Mouse (Mus musculus) G1E-ER4 (cell line): ENCODE data around the gene Gm45837. TPM values are rescaled to one million over a fixed set of nuclear protein-coding genes. Genes with fewer than 3 reads are reported as not detected.

Source experiments
- GATA1 ChIP-seq: IDR thresholded peaks from one replicate; pipeline ENCODE4 v1.8.0; 2012; ENCODE audit warnings: low read length, inconsistent platforms
- polyA plus RNA-seq: library from polyadenylated mRNA; stranded (reverse); fragments of >175 nt; gene quantifications from 2 replicates; pipeline ENCODE4 v1.2.3, GENCODE M21; 2012

Gene Gm45837
- polyA plus RNA-seq, 1 experiment, result not detected

DNA sequence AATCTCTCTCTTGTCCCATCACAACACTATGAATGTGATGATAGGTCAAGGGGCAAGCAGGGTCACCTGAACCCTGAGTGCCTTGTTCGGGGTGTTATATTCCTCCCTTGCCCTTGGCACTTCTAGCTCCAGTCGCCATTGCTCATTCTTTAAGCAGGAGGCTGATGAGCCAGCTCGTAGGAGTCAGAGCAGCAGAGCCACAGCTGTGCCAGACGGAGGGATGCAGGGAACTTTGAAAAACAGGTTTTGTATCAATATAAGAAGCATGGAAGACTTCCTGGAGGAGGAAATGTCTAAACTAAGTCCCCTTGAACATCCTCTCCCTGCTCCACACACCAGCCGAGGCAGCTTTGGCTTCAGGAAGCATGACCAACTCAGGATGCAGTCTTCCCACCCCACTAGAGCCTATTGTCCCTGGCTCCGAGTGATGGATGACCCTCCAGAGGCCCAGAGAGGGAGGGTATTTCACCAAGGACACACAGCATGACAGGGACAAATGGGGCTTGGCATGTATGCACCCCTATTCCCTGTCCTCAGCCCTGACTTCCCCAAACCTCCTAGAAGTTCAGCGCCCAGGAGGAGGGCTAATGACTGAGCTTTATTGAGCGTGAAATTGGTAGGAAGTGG lies 71.3 kb downstream of the Gm45837 start:
- no peak for TF ChIP-seq GATA1

DNA sequence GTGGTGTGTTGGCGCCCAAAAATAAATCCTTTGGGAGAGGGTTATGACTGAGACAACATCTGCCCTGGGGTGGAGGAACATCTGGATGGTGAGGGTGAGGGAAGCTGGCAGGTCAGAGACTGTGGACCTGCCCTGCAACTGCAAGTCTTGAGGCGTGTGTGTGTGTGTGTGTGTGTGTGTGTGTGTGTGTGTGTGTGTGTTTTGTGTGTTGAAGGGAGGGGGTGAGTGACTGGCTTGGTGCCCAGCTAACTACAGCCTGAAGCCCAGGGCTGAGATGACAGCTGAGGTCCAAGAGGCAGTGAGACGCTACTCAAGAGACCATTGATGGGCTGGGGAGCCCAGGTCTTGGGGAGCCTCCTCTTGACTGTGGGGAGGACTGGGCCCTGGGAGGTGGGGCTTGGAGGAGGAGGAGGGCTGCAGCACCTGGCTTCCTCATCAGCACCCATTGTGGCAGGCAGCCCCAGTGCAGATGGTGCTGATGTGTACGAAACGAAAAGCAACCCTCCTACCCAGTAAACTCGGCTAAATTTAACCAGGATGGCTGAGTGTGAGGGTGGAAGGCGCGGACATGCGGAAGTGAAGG lies 71.9 kb downstream of the Gm45837 start:
- no peak for TF ChIP-seq GATA1

DNA sequence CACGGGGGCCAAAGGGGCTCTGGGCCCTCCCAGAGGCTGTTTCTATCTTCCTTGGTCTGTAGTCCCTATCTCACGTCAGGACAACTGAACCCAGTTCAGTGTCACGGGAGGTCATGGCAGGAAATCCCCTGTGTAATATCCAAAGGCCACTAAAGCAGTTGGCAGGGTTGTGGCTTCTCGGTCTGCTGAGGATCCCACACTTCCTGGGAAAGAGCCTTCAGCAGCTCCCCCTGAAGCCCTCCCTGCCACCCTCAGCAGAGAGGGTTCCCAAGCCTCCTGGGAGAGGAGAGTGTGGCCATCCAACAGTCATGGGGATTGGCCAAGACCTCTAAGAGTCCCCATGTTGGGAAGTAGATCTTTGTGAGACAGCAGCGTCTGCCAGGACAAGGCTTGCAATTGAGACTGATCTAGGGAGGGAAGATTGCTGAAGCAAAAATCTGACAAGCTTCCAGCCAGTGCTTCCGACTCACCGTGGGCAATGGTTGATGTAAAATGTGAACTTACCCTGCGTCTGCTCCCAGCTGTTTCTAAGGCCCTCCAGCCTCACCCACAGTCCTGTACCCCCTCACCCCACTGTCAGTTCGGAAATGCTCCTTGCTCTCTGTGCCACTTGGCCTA lies 72.9 kb downstream of the Gm45837 start:
- no peak for TF ChIP-seq GATA1

DNA sequence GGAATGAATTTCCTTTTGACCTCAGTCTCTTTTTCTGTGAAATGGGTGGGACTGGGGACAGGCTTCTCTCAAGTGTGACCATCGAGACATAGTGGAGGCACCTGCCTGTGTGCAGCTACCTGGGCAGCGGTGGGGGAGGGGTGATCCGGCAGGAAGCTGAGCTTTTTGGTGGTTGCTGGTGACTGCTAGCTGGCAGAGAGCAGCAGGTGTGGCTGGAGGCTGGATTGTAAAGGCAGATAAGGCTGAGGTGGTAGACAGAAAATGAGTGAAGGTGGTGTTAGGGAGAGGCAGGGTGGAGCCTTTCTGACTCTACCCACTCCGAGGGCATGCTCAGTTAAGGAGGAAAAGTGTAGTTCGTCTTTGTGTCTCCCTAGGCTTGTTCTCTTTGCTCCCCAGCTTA lies 76.4 kb downstream of the Gm45837 start:
- no peak for TF ChIP-seq GATA1

DNA sequence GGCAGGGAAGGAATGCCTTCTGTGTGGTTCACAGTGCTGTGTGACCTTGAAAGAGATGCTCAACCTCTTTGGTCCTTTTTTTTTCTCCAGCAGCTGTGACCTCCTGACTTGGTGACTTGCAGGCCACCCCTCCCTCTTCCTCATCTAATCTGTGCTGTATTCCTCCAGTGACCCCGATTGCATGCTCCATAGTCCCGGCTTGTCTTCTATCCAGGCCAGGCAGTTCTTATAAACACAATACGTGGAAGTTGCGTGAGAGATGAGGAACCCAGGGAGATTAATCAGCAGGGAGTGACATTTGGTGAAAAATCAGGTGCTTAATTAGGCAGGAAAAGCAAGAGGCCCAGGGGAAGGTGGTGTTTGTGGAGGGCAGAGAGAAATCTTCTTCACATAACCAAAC lies 80.3 kb downstream of the Gm45837 start:
- TF ChIP-seq GATA1, result no peak

DNA sequence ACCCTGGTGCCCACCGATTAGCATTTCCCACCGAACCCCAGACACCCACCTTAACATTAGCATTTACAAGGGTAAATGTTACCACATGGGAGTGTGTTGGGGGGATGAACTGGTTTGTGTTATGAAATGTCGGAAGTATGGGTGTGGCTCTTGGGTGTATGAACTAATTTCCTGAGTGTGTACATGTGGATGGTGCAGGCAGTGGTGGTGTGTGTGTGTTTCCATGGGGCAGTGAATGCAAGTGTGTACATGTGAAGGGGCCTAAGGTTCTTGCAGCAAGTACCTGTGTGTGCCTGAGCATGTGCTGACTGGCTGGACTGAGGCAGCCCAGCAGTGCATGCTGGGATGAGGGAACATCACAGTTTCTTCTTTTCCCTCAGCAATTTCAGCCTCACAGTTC lies 87.7 kb downstream of the Gm45837 start:
- no peak for TF ChIP-seq GATA1

DNA sequence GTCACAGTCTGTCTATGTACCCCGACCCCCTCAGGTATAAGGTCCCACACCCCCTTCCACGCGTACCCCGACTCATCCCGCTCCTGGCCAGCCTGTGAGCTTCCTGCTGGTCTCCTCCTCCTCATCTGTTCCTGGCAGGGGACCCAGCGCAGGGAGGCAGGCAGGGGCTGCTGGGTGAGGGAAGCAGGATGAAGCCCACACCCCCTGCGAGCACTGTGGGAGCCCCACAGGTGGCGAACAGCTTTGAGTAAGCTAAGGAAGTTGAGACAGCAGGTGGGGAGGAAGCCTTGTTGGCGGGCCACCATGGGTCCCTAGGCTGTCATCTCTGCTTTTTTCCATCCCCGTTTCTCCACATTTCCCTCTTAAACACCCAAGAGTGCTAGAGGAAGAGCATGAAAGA lies 88.6 kb downstream of the Gm45837 start:
- no peak for TF ChIP-seq GATA1

DNA sequence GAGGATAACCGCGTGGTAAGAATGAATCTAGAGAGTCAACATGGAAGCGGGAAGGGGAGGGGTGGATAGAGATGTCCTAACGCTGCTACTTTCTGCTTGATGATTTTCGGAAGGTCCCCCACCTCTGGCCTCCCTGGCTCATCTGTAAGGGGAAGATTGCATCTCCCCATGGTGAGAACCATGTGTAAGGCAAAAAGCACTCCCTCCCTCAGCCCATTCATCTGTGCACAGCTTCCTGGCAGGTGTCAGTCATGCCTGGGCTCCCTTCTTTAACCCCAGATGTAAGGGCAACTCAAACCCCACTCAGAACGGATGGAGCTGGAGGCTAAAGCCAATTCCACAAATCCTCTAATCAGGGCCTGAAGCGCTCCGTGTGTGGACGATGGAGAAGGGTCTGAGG lies 89.0 kb downstream of the Gm45837 start:
- TF ChIP-seq GATA1, result no peak

DNA sequence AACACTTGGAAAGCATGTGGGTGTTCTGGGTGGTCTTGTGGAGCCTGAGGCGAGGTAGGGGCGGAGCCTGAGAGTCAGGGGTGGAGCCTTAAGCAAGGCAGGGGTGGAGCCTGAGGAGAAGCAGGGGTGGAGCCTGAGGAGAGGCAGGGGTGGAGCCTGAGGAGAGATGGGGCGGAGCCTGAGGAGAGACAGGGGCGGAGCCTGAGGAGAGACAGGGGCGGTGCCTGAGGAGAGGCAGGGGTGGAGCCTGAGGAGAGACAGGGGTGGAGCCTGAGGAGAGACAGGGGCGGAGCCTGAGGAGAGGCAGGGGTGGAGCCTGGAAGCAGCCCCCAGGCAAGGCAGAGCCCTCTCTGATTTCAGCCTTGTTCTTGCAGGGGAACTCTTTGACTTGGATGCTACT lies 90.5 kb downstream of the Gm45837 start:
- no peak for TF ChIP-seq GATA1

DNA sequence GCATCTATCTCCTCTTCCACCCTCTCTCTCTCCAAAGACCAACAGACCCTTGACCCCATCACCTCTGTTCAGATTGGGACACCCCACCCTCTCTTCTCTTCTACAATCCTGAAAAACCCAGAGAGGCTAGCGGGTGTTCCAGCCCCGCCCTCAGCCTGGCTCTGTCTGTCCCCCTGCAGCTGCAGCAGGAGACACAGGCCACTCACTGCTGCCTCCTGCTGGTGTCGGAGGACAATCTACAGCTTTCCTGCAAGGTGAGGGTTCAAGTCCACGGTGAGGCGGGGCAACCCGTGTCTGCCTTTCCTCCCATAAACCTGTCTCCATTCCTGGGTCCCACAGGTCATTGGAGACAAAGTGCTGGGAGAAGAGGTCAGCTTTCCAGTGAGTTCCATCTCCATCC lies 91.0 kb downstream of the Gm45837 start:
- no peak for TF ChIP-seq GATA1

DNA sequence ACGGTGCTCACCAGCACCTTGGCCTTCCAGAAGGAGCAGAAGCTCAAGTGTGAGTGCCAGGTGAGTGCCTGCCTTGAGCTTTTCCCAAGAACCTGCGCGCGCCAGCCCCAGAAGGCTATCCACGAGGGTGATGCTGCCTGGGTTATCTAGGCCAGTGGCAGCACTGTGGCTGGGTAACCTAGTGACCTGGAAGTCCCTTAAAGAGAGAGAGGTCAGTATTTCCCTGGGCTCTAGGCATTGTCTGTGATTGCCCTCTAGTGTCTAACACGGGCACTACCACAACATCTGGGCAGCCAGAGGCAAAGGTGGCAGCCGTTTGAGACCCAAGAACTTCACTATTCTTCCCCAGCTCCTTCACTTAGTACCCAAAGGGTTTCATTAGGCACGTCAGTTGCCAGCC lies 92.7 kb downstream of the Gm45837 start:
- no peak for TF ChIP-seq GATA1

DNA sequence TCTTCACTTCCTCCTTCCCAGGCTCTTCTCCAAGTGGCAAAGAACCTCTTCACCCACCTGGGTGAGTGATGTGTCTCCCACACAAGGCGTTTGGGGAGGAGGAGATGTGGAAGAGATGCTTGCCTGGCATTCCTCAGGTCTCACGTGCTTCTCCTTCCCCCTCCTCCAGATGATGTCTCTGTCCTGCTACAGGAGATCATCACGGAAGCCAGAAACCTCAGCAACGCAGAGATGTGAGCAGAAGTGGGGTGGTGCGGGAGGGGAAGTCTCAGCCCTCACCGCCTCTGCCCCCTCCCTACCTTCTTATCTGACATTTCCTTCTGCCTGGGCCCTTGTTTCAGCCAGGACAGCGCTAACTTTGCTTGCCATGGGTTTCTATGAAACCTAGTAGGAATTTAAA lies 93.1 kb downstream of the Gm45837 start:
- TF ChIP-seq GATA1, result no peak

DNA sequence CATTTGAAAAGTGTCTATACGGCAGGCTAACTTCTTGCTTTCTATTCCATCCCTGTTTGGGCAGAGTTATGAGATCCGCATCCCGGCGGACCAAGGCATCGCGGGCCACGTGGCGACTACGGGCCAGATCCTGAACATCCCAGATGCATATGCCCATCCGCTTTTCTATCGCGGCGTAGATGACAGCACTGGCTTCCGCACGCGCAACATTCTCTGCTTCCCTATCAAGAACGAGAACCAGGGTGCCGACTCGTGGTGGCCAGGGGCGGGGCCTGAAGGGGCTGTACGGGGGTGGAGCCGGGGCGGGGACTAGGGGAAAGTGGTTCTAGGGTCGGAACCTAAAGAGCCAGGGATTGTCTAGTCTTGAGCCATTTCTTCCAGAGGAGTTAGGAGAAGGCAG lies 93.8 kb downstream of the Gm45837 start:
- TF ChIP-seq GATA1, result no peak

DNA sequence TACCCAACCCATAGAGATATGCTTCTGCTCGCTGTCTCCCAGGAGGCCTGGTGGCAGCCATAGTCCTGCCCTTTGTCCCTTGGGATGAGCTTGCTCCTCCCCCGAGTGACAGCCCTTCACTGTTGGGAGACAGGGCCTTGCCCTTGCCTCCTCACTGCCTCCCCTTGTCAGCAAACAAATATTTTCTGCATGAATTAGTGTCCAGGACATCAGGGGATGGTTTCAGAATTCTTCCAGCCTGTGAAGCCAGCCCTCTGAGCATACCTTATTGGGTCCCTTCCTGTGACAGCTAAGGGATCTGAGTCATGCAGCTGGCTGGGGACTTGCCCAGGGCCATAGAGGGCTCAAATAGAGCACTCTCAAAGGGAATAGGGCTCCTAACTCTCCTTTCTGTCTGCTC lies 98.5 kb downstream of the Gm45837 start:
- TF ChIP-seq GATA1, result no peak

DNA sequence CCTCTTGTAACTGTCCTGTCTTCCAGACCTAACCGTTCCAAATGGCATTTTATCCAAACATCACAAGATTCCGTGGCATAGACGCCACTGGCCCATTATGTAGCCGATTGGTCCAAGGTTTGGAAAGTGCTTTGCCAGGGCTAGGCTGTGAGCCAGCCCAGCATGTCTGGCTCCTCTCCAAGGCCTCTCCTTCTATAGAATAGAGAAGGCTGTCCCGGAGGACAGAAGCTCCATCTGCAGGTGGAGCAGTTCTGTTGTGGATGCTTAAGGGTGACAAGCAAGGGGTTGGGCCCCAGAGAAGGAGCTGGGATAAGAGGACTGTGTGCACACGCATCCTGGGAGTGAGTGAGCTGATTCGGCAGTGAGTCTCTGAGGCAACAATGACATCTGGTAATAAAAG lies 103.0 kb downstream of the Gm45837 start:
- TF ChIP-seq GATA1, result no peak

DNA sequence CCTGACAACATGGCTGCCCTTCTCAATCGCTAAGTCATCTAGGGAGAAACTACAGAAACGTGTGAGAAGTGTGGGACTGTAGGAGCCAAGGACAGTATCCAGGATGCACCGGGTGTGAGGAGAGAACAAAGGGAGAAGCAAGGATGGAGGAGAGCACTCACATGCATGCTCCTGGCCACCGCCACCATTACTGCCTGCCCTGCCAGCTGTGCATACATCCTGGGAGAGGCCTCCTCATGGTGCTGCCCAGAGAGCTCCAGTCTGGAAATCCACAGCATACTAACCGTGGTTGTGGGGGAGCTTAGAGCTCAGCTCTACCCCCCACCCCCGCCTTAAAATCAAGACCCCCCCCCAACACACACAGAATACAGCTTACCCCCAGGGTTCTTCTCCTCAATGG lies 104.1 kb downstream of the Gm45837 start:
- no peak for TF ChIP-seq GATA1

DNA sequence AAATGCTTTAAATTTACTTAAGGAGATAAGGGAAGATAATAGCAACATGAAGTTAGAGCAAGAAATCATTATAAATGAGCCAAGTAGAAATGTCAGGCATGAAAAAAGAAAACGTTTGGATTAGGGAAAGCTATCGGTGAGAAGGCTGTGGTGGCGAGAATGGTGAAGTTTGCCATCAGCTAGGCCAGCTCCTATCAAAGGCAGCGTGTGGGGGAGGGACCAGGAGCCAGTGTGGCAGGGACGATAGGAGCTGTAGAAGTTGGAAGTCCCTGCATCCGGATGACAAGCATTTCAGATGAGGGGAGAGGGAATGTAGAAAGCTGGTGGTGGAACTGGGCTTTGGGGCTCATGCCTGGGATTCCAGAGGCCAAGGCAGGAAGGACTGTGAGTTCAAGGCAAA lies 104.6 kb downstream of the Gm45837 start:
- TF ChIP-seq GATA1, result no peak
